Mouse (Mus musculus) NIH3T3 (cell line): ENCODE data around the gene Dcst2.

Experiments
- DNase-seq: peaks from one replicate; pipeline ENCODE4 v3.0.0-alpha.2; 2012; ENCODE audit warnings: low read depth

The Dcst2 gene

GRCm38 (mm10) chr3:89364631-89365030, 2.9 kb downstream of the Dcst2 start:
- DNase-seq, result no peak

GRCm38 (mm10) chr3:89365153-89365485, 3.3 kb downstream of the Dcst2 start, which contains the start of gene Dcst1:
Gene Dcst1, minus strand, starts transcription at chr3:89365253.
- DNase-seq, result no peak

- DNase-seq, result no peak
Observed at GRCm38 (mm10) chr3:89365486-89366414, 4.0 kb downstream of the Dcst2 start.

GRCm38 (mm10) chr3:89367338-89367737, 5.6 kb downstream of the Dcst2 start:
- DNase-seq, result no peak

GRCm38 (mm10) chr3:89373581-89374231, 11.9 kb downstream of the Dcst2 start:
- no peak for DNase-seq

- no peak for DNase-seq
Observed at GRCm38 (mm10) chr3:89377831-89378230, 16.1 kb downstream of the Dcst2 start.

GRCm38 (mm10) chr3:89378394-89379067, 16.8 kb downstream of the Dcst2 start:
- peak; percentile 89 for DNase-seq

- no peak for DNase-seq
Observed at GRCm38 (mm10) chr3:89379388-89380131, 17.8 kb downstream of the Dcst2 start.

GRCm38 (mm10) chr3:89380291-89380690, 18.5 kb downstream of the Dcst2 start:
- no peak for DNase-seq

GRCm38 (mm10) chr3:89380711-89381110, 18.9 kb downstream of the Dcst2 start:
- no peak for DNase-seq

GRCm38 (mm10) chr3:89381233-89381632, 19.5 kb downstream of the Dcst2 start:
- no peak for DNase-seq

- DNase-seq, result no peak
Observed at GRCm38 (mm10) chr3:89382033-89382882, 20.5 kb downstream of the Dcst2 start.

- no peak for DNase-seq
Observed at GRCm38 (mm10) chr3:89382950-89383349, 21.2 kb downstream of the Dcst2 start.

- DNase-seq, result no peak
Observed at GRCm38 (mm10) chr3:89383651-89384255, 22.0 kb downstream of the Dcst2 start.

GRCm38 (mm10) chr3:89384331-89385076, 22.7 kb downstream of the Dcst2 start:
- no peak for DNase-seq

GRCm38 (mm10) chr3:89385451-89385850, 23.7 kb downstream of the Dcst2 start:
- DNase-seq, result no peak

GRCm38 (mm10) chr3:89386438-89387420, 25.0 kb downstream of the Dcst2 start:
- no peak for DNase-seq

GRCm38 (mm10) chr3:89387632-89388031, 25.9 kb downstream of the Dcst2 start:
- no peak for DNase-seq
